Mouse (Mus musculus): ENCODE data around the gene Prss46. TPM values are rescaled to one million over a fixed set of nuclear protein-coding genes. Genes with fewer than 3 reads are reported as not detected.
"Not testable (repeated sequence)": the region's sequence is repeated elsewhere in the genome, so short reads cannot be mapped to it uniquely, and the experiment has no call there.

Prss46 gene
- not detected in 2 replicates for polyA plus RNA-seq (2014; fragmentation: Nextera tagmentation; extraction: Ambion mirVana)

DNA sequence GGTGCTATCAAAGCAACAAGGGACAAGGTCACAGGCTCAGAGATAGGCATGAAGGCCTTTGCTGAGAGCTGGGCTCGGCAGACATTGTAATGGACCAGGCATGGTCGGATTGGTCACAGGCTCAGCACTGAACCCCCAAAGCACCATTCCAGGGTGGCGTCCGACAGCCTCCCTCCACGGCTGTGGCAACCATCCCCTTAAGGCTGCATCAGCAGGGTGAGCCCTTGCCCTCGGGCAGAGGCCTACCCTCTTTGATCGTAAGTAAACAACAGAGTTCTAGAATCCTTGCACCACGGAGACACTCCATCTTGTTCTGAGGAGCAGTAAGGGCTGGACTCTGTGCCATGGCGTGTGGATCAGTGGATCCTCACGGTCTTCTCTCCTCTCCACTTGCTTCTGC, at the start of gene Prss46:
Prss46 (plus strand) TSS at position 301 of the 400 bp plus-strand sequence.
- Histone ChIP-seq H3K27me3 (replicated peaks; ENCODE audit: control insufficient read depth, insufficient read depth, low read length) (no peaks in the 10 kb centered on the region), H3K36me3 (ENCODE audit: control insufficient read depth, insufficient read depth, low read length) (no peaks in the 10 kb centered on the region), H3K4me2 (no peak within 1 kb of the TSS), H3K27ac (ENCODE audit: low read depth, low read length) (no peak within 1 kb of the TSS), H3K4me3 (ENCODE audit: low read depth, low read length) (no peak within 1 kb of the TSS), H3K4me1 (replicated peaks; ENCODE audit: control insufficient read depth, insufficient read depth, low read length) (no peaks in the 10 kb centered on the region), H3K9me3 (ENCODE audit: control insufficient read depth, low read length) (no peaks in the 10 kb centered on the region), H3K9ac (ENCODE audit: low read depth, low read length) (no peak within 1 kb of the TSS)
- ATAC-seq (replicated peaks; ENCODE audit: low FRiP score): no peak
- no peak for DNase-seq (ENCODE audit: low spot score)
- WGBS: 80% methylated on average over 10 of the region's 10 CpGs

DNA sequence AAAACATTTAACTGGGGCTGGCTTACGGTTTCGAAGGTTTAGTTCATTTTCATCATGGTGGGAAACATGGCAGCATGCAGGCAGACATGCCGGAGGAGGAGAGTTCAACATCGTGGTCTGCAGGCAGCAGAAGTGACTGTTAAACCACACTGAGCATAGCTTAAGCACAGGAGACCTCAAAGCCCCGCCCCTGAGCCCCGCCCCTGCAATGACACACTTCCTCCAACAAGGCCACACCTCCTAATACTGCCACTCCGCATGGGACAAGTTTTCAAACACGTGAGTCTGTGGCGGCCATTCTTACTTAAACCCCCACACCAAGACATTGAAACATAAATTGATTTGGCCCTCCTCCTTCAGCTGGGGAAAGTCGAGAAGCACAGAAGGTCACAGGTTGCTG, 47.3 kb upstream of the Prss46 start:
- Histone ChIP-seq H3K27ac (ENCODE audit: low read depth, low read length) (no peak overlapping the region), H3K9ac (ENCODE audit: low read depth, low read length) (no peak overlapping the region), H3K4me3 (ENCODE audit: low read depth, low read length) (no peak overlapping the region), H3K27me3 (replicated peaks; ENCODE audit: control insufficient read depth, insufficient read depth, low read length) (no peaks in the 10 kb centered on the region), H3K4me1 (replicated peaks; ENCODE audit: control insufficient read depth, insufficient read depth, low read length) (no peaks in the 10 kb centered on the region), H3K36me3 (ENCODE audit: control insufficient read depth, insufficient read depth, low read length) (no peaks in the 10 kb centered on the region), H3K4me2 (no peak overlapping the region), H3K9me3 (ENCODE audit: control insufficient read depth, low read length) (no peaks in the 10 kb centered on the region)
- ATAC-seq (replicated peaks; ENCODE audit: low FRiP score) (no peak), DNase-seq (ENCODE audit: low spot score) (no peak)
- 66% methylated on average over 10 of the region's 10 CpGs for WGBS

DNA sequence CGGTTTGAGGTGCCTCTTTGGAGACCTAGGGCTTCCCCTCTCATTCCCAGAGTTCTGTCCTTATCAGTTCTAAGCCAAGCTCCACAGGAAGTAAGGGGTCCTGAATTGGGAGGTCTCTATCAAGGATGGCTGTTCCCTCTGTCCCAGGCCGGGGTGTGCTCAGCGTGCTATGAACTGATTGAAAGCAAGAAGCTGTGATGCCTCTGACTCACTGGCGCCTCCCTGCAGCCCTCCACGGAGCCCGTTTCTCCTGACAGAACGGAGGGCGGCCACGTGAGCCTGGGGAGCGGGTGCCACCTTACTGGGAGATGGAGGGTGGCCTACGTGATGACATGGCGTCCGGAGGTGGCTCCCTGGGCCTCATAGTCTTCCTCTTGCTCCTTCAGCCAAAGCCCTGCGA, 46.4 kb upstream of the Prss46 start, which contains the start of gene Prss42:
Prss42 (plus strand) TSS at position 301 of the 400 bp plus-strand sequence.
- Histone ChIP-seq H3K9me3 (ENCODE audit: control insufficient read depth, low read length) (no peaks in the 10 kb centered on the region), H3K4me2 (no peak within 1 kb of the TSS), H3K9ac (ENCODE audit: low read depth, low read length) (no peak within 1 kb of the TSS), H3K27me3 (replicated peaks; ENCODE audit: control insufficient read depth, insufficient read depth, low read length) (no peaks in the 10 kb centered on the region), H3K4me1 (replicated peaks; ENCODE audit: control insufficient read depth, insufficient read depth, low read length) (no peaks in the 10 kb centered on the region), H3K27ac (ENCODE audit: low read depth, low read length) (no peak within 1 kb of the TSS), H3K4me3 (ENCODE audit: low read depth, low read length) (no peak within 1 kb of the TSS), H3K36me3 (ENCODE audit: control insufficient read depth, insufficient read depth, low read length) (no peaks in the 10 kb centered on the region)
- DNase-seq (ENCODE audit: low spot score) (no peak), ATAC-seq (replicated peaks; ENCODE audit: low FRiP score) (no peak)
- WGBS: 89% methylated on average over 14 of the region's 14 CpGs

DNA sequence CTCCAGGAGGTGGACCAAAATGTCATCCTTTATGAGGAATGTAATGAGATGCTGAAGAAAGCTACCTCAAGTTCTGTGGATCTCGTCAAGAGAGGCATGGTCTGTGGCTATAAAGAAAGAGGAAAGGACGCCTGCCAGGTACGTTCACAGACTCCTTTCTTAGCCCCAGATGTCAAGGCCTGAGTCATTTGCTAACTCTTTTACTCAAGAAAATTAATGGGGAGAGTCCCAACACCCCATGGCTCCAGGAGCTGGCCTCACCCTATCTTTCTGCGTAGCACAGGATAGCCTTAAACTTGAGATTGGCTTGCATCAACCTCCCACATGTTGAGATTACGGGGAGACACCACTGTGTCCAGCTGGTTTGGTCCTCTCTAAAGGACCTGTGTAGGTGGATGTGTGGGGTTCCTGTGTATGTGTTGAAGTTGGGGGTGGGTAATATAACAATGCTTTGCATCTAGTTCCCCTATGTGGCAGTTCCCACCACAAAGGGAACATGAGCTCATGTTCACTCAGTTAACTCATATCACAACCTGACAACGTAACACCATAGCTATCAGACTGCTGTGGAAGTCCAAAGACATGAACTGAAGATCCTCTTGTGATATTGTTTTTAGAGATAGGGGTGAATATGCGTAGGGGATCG, 43.3 kb upstream of the Prss46 start:
- Histone ChIP-seq H3K4me2 (no peak overlapping the region), H3K27me3 (replicated peaks; ENCODE audit: control insufficient read depth, insufficient read depth, low read length) (no peaks in the 10 kb centered on the region)
- WGBS: 84% methylated on average over 8 of the region's 8 CpGs

DNA sequence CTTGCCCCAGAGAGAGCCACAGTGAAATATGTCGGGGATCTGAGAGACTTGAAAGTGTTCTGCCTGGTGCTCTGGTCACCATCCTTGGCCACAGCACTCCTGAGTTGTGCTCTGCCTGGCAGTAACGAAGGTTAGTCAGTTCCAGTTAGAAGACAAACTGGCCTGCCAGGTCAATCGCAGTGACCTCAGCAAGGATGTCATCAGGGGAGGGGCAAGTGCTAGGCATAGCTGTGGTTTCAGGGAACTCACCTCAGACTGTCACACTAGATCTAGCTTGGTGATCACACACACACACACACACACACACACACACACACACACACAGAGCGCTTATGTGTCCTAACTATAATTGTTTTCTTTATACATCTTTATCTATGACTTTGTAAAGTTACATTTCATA, 41.0 kb upstream of the Prss46 start:
- H3K27ac ChIP-seq (ENCODE audit: low read depth, low read length): no peak overlapping the region
- H3K27me3 ChIP-seq (replicated peaks; ENCODE audit: control insufficient read depth, insufficient read depth, low read length): no peaks in the 10 kb centered on the region
- H3K4me2 ChIP-seq: no peak overlapping the region
- no peaks in the 10 kb centered on the region for H3K4me1 ChIP-seq (replicated peaks; ENCODE audit: control insufficient read depth, insufficient read depth, low read length)
- 57% methylated on average over 4 of the region's 4 CpGs for WGBS
- no peaks in the 10 kb centered on the region for H3K9me3 ChIP-seq (ENCODE audit: control insufficient read depth, low read length)
- no peak for ATAC-seq (replicated peaks; ENCODE audit: low FRiP score)
- H3K36me3 ChIP-seq (ENCODE audit: control insufficient read depth, insufficient read depth, low read length): no peaks in the 10 kb centered on the region
- no peak overlapping the region for H3K4me3 ChIP-seq (ENCODE audit: low read depth, low read length)
- H3K9ac ChIP-seq (ENCODE audit: low read depth, low read length): no peak overlapping the region
- DNase-seq (ENCODE audit: low spot score): no peak

More for the DNA sequence above, 43.3 kb upstream of the Prss46 start:
- H3K4me3 ChIP-seq (ENCODE audit: low read depth, low read length): no peak overlapping the region
- H3K9ac ChIP-seq (ENCODE audit: low read depth, low read length): no peak overlapping the region
- H3K4me1 ChIP-seq (replicated peaks; ENCODE audit: control insufficient read depth, insufficient read depth, low read length): no peaks in the 10 kb centered on the region
- H3K27ac ChIP-seq (ENCODE audit: low read depth, low read length): no peak overlapping the region
- H3K9me3 ChIP-seq (ENCODE audit: control insufficient read depth, low read length): no peaks in the 10 kb centered on the region
- ATAC-seq (replicated peaks; ENCODE audit: low FRiP score) (no peak), DNase-seq (ENCODE audit: low spot score) (no peak)
- H3K36me3 ChIP-seq (ENCODE audit: control insufficient read depth, insufficient read depth, low read length): no peaks in the 10 kb centered on the region

DNA sequence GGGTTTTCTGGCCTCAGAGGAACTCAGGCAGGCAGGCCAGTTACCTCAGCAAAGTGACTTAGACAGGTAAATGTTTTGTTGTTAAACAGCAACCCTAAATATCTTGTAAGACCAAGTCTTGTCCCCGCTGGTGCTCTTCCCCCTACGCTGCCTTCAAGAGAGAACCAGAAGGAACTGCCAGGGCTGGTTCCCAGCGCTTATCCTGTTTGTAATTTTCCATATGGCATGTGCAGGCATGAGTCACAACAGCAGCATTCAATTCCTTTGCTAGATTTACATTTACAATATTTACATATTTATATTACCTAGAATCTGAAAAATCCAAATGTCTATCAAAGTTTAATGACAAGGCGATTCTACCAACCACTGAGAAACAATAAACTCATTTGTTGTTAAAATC, 34.3 kb upstream of the Prss46 start:
- ATAC-seq (replicated peaks; ENCODE audit: low FRiP score) (no peak), DNase-seq (ENCODE audit: low spot score) (no peak)
- no peak overlapping the region for H3K4me2 ChIP-seq
- H3K9me3 ChIP-seq (ENCODE audit: control insufficient read depth, low read length): no peaks in the 10 kb centered on the region
- no peak overlapping the region for H3K9ac ChIP-seq (ENCODE audit: low read depth, low read length)
- H3K4me3 ChIP-seq (ENCODE audit: low read depth, low read length): no peak overlapping the region
- no peaks in the 10 kb centered on the region for H3K4me1 ChIP-seq (replicated peaks; ENCODE audit: control insufficient read depth, insufficient read depth, low read length)
- H3K27ac ChIP-seq (ENCODE audit: low read depth, low read length): no peak overlapping the region
- H3K27me3 ChIP-seq (replicated peaks; ENCODE audit: control insufficient read depth, insufficient read depth, low read length): no peaks in the 10 kb centered on the region
- 78% methylated on average over 4 of the region's 4 CpGs for WGBS
- H3K36me3 ChIP-seq (ENCODE audit: control insufficient read depth, insufficient read depth, low read length): no peaks in the 10 kb centered on the region

DNA sequence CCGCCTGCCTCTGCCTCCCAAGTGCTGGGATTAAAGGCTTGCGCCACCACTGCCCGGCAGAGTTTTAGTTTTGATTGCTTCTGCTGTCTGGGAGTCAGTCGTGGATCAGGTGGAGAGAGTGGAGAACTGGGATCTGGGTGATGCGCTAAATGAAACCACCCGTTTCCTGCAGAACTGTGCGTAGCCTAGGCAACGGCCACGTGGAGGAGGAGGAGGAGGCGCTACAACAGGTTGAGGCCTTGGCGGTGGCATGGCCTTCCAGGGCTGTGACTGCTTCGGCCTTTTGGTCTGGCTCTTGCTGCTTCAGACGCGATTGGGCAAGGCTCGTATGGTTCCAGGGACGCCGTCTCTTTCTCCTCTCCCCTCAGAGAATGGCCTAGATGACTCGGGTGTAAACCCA, 30.5 kb upstream of the Prss46 start, which contains the start of gene Prss44:
Prss44 (plus strand) TSS at position 206 of the 400 bp plus-strand sequence.
- DNase-seq (ENCODE audit: low spot score): no peak
- WGBS: 58% methylated on average over 18 of the region's 18 CpGs
- H3K27me3 ChIP-seq (replicated peaks; ENCODE audit: control insufficient read depth, insufficient read depth, low read length): no peaks in the 10 kb centered on the region; the same call in 1 of the 2 replicates
- no peak within 1 kb of the TSS for H3K9ac ChIP-seq (ENCODE audit: low read depth, low read length)
- no peak within 1 kb of the TSS for H3K27ac ChIP-seq (ENCODE audit: low read depth, low read length)
- no peak within 1 kb of the TSS for H3K4me3 ChIP-seq (ENCODE audit: low read depth, low read length)
- H3K4me2 ChIP-seq: no peak within 1 kb of the TSS
- H3K36me3 ChIP-seq (ENCODE audit: control insufficient read depth, insufficient read depth, low read length): no peaks in the 10 kb centered on the region
- H3K4me1 ChIP-seq (replicated peaks; ENCODE audit: control insufficient read depth, insufficient read depth, low read length): no peaks in the 10 kb centered on the region
- ATAC-seq (replicated peaks; ENCODE audit: low FRiP score): no peak
- H3K9me3 ChIP-seq (ENCODE audit: control insufficient read depth, low read length): no peaks in the 10 kb centered on the region

DNA sequence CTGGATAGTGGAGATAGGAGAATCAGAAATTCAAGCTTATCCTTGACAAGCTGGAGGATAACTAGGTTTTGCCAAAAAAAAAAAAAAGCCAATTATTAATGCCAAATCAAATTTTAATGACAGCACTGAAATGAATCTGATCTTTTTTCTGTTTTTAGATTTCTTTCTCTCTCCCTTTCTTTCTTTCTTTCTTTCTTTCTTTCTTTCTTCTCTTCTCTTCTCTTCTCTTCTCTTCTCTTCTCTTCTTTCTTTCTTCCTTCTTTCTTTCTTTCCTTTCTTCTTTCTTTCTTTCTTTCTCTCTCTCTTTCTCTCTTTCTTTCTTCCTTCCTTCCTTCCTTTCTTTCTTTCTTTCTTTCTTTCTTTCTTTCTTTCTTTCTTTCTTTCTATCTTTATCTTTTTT, 23.8 kb upstream of the Prss46 start:
- H3K4me1 ChIP-seq (replicated peaks; ENCODE audit: control insufficient read depth, insufficient read depth, low read length); H3K9ac ChIP-seq (ENCODE audit: low read depth, low read length); H3K36me3 ChIP-seq (ENCODE audit: control insufficient read depth, insufficient read depth, low read length); H3K27me3 ChIP-seq (replicated peaks; ENCODE audit: control insufficient read depth, insufficient read depth, low read length); H3K4me2 ChIP-seq; H3K9me3 ChIP-seq (ENCODE audit: control insufficient read depth, low read length); DNase-seq (ENCODE audit: low spot score); H3K4me3 ChIP-seq (ENCODE audit: low read depth, low read length); H3K27ac ChIP-seq (ENCODE audit: low read depth, low read length); ATAC-seq (replicated peaks; ENCODE audit: low FRiP score): not testable (repeated sequence)

DNA sequence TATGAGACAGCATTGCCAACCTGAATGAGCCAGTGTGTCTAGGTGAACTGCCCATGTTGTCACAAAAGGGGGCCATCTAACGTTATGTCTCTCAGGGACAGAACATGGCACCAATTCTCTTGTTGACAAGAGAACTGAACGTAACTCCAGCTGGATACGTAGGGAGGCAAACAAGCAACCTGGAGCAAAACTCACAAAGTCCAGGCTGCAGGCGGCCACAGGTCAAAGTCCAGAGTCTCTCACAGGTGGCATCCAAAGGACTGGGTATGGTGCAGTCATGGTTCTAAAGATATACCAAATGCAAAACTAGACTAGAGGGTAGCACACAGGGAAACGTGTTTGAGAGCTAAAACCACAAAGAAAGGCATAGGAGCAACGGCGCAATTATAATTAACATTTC, 22.9 kb upstream of the Prss46 start:
- DNase-seq (ENCODE audit: low spot score): no peak
- Histone ChIP-seq H3K9me3 (ENCODE audit: control insufficient read depth, low read length) (no peaks in the 10 kb centered on the region), H3K4me2 (no peak overlapping the region), H3K36me3 (ENCODE audit: control insufficient read depth, insufficient read depth, low read length) (no peaks in the 10 kb centered on the region), H3K9ac (ENCODE audit: low read depth, low read length) (no peak overlapping the region), H3K4me3 (ENCODE audit: low read depth, low read length) (no peak overlapping the region), H3K27me3 (replicated peaks; ENCODE audit: control insufficient read depth, insufficient read depth, low read length) (no peaks in the 10 kb centered on the region; the same call in 1 of the 2 replicates), H3K27ac (ENCODE audit: low read depth, low read length) (no peak overlapping the region), H3K4me1 (replicated peaks; ENCODE audit: control insufficient read depth, insufficient read depth, low read length) (no peaks in the 10 kb centered on the region)
- WGBS: 72% methylated on average over 7 of the region's 7 CpGs
- ATAC-seq (replicated peaks; ENCODE audit: low FRiP score): no peak

Measured in liver, embryonic 11.5 days (tissue).